Mouse (Mus musculus) lung, embryonic 15.5 days (tissue): ENCODE measurements around the gene Mrgprb8. TPM values are rescaled to one million over a fixed set of nuclear protein-coding genes. Genes with fewer than 3 reads are reported as not detected.
"Not testable (repeated sequence)": the region's sequence is repeated elsewhere in the genome, so short reads cannot be mapped to it uniquely, and the experiment has no call there.

Source experiments
- ATAC-seq: fragments of 200-750 bp; cut with Nextera tagmentation; 2 replicates; pipeline ENCODE4 v1.8.0; 2017; ENCODE audit warnings: moderate number of reproducible peaks, borderline replicate concordance; ENCODE audit not compliant: low FRiP score, low TSS enrichment; ENCODE audit errors: extremely low read depth
- H3K27ac ChIP-seq: fragments of 300-500 bp; sonication (generic); 2 replicates; pipeline ENCODE4 v1.5.1; 2015; ENCODE audit warnings: moderate library complexity, mild to moderate bottlenecking, inconsistent platforms
- H3K27me3 ChIP-seq: fragments of 300-500 bp; sonication (generic); 2 replicates; pipeline ENCODE4 v1.6.1; 2015; ENCODE audit warnings: inconsistent platforms
- H3K36me3 ChIP-seq: fragments of 300-500 bp; sonication (generic); 2 replicates; pipeline ENCODE4 v1.6.1; 2015; ENCODE audit warnings: inconsistent platforms
- H3K4me1 ChIP-seq: fragments of 300-500 bp; sonication (generic); 2 replicates; pipeline ENCODE4 v1.6.1; 2015; ENCODE audit warnings: inconsistent platforms
- H3K4me2 ChIP-seq: fragments of 300-500 bp; sonication (generic); 2 replicates; pipeline ENCODE4 v1.6.1; 2015; ENCODE audit warnings: inconsistent platforms, mild to moderate bottlenecking, moderate library complexity
- H3K4me3 ChIP-seq: fragments of 300-500 bp; sonication (generic); 2 replicates; pipeline ENCODE4 v1.5.1; 2015; ENCODE audit warnings: mild to moderate bottlenecking, inconsistent platforms
- H3K9ac ChIP-seq: fragments of 300-500 bp; sonication (generic); 2 replicates; pipeline ENCODE4 v1.6.1; 2015; ENCODE audit warnings: inconsistent platforms
- H3K9me3 ChIP-seq: fragments of 300-500 bp; sonication (generic); 2 replicates; pipeline ENCODE4 v1.6.1; 2016; ENCODE audit warnings: inconsistent platforms
- WGBS: fragments of 180-500 bp; shearing (Covaris S2); methylation state at CpG from one replicate; pipeline ENCODE4 v1.1.7; 2015; 5-methylcytosine and 5-hydroxymethylcytosine counted together
- polyA plus RNA-seq: library from polyadenylated mRNA; unstranded; fragments of >200 nt; fragmentation: Nextera tagmentation; extraction: Ambion mirVana; gene quantifications from 2 replicates; pipeline ENCODE4 v1.2.1, GENCODE M21; 2015

Gene Mrgprb8
- polyA plus RNA-seq = not detected in 2 replicates

DNA sequence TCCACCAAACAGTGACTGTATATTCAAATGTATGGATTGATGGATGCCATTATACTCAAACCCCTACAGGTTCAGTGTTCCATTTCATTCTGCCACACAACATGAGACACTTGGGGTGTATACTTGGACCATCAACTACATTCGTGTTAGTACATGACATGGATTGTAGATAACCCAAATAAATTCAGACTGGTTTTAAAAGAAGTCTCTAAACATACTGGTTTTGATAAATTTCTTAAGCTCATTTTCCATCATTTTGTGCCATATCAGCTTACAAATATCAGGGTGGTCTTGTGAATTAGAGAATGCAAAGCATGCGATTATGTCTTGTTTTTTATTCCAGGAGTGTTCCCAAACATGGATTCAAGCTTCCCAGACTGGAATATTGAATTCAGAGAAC is at the start of gene Mrgprb8:
Gene Mrgprb8 (plus strand): TSS at position 301 of the 400 bp plus-strand sequence.
- WGBS = 51% methylated on average over 2 of the region's 2 CpGs
- Histone ChIP-seq H3K4me3 (no peak within 1 kb of the TSS), H3K4me2 (no peak within 1 kb of the TSS), H3K27me3 (no peaks in the 10 kb centered on the region), H3K4me1 (no peaks in the 10 kb centered on the region), H3K9me3 (no peaks in the 10 kb centered on the region), H3K9ac (no peak within 1 kb of the TSS), H3K27ac (no peak within 1 kb of the TSS), H3K36me3 (no peaks in the 10 kb centered on the region)
- no peak for ATAC-seq

- H3K4me3 ChIP-seq = not testable (repeated sequence)
These were observed 47.6 kb downstream of the Mrgprb8 start for GRCm38 (mm10) chr7:48435936-48436335.

GRCm38 (mm10) chr7:48436581-48436980 is 48.3 kb downstream of the Mrgprb8 start:
- Histone ChIP-seq H3K27ac (no peak overlapping the region), H3K4me2 (no peak overlapping the region), H3K27me3 (no peaks in the 10 kb centered on the region), H3K4me3 (no peak overlapping the region), H3K36me3 (no peaks in the 10 kb centered on the region), H3K4me1 (no peaks in the 10 kb centered on the region), H3K9me3 (peaks cover 5% of the 10 kb centered on the region; the same call in 1 of the 2 replicates), H3K9ac (no peak overlapping the region)
- 49% methylated on average over 3 of the region's 3 CpGs for WGBS
- no peak for ATAC-seq

More at GRCm38 (mm10) chr7:48435936-48436335, 47.6 kb downstream of the Mrgprb8 start:
- not testable (repeated sequence) for H3K27ac ChIP-seq, H3K9me3 ChIP-seq, H3K9ac ChIP-seq, H3K27me3 ChIP-seq, H3K4me1 ChIP-seq, ATAC-seq, H3K4me2 ChIP-seq, H3K36me3 ChIP-seq
- 78% methylated on average over 3 of the region's 3 CpGs for WGBS

Other genes starting within 250 kb of the Mrgprb8 start
- gene Mrgprb5, start 219.5 kb upstream of the Mrgprb8 start, polyA plus RNA-seq = not detected in 2 replicates
- not detected in 2 replicates for gene Mrgprb4, start 189.2 kb upstream of the Mrgprb8 start, polyA plus RNA-seq
- not detected in 2 replicates for gene Mrgprb1, start 67.8 kb downstream of the Mrgprb8 start, polyA plus RNA-seq
- not detected in 2 replicates for gene Mrgprx2, start 110.8 kb downstream of the Mrgprb8 start, polyA plus RNA-seq
- gene Mrgprb2, start 169.6 kb downstream of the Mrgprb8 start, polyA plus RNA-seq = 0.08 TPM in 1 of 2 replicates, not detected in the other